Mouse (Mus musculus): ENCODE measurements at regions not wholly inside any gene's neighbourhood (a gene's known extent, or its start where the extent isn't known, plus 50 kb on each side); places are given as distances from the start of the nearest gene placed in this dataset.

DNA sequence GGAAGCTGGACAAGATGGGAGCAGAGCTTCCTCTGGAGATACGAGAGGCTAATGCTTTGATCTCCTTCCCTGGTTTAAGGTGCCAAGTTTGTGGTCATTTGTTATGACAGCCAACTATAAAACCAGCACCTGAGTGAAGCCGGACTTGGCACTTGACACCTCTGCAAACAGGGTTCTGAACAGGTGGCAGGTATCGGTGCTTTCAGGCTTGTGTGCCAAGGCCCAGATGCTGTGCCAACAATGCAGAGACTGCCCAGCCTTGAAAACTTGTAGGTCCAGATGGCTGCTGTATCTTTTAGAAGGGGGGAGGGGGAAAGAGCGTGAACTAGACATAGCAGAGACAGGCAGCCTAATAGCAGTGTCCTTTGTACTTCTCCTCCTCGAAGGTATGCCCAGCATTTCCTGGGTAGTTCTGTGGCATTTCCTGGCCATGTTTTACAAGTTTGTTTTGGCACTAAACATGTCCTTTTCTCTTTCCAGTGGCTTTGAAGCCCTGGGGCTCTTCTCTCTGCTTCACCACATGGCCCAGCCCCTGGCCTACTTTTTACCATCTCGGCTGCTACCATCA is 196.3 kb upstream of the Maf start:
- Histone ChIP-seq H3K36me3 (ENCODE audit: control insufficient read depth, insufficient read depth, low read length) (no peaks in the 10 kb centered on the region), H3K4me1 (ENCODE audit: control insufficient read depth, insufficient read depth, low read length) (no peaks in the 10 kb centered on the region), H3K27me3 (ENCODE audit: control insufficient read depth, insufficient read depth, low read length) (no peaks in the 10 kb centered on the region), H3K27ac (ENCODE audit: control insufficient read depth, insufficient read depth, low read depth, low read length) (no peak overlapping the region), H3K4me3 (ENCODE audit: control insufficient read depth, low read depth, low read length) (no peak overlapping the region)
- TF ChIP-seq POLR2A (IDR thresholded peaks at IDR 0.05; ENCODE audit: control insufficient read depth, low read depth, low read length) (no peak), CTCF (IDR thresholded peaks at IDR 0.05; ENCODE audit: control insufficient read depth, insufficient read depth, insufficient replicate concordance, low read depth, low read length) (no peak)

DNA sequence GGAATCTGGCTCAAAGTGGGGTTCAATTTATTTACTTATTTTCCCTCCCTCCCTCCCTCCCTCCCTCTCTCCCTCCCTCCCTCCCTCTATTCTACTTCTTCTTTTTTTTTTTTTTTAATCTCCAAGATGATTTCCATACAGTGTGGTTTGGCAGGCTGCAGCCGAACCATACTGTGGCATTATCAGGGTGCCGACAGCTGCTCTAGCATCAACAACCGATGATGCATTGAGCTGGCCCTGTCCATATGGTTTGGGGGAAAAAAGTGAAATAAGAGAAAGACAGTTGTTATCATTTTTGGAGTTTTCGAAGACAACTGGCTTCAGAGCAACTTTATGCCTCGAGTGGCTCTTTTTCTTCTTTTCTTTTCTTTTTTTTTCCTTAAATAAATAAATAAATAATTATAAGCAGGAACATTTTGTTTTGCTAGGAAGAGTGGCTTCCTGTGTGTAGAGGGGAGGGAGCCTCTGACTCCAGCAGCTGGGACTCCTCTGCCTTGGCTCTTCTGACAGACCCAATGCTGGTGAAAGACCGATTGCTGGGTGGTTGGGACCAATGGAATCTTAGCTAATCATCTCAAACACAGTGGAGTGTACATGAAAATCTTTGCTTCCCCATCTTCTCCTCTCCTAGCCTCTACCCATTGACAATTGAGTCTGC is 190.1 kb upstream of the Maf start:
- Histone ChIP-seq H3K27me3 (ENCODE audit: control insufficient read depth, insufficient read depth, low read length) (no peaks in the 10 kb centered on the region), H3K27ac (ENCODE audit: control insufficient read depth, insufficient read depth, low read depth, low read length) (no peak overlapping the region), H3K36me3 (ENCODE audit: control insufficient read depth, insufficient read depth, low read length) (no peaks in the 10 kb centered on the region), H3K4me1 (ENCODE audit: control insufficient read depth, insufficient read depth, low read length) (no peaks in the 10 kb centered on the region), H3K4me3 (ENCODE audit: control insufficient read depth, low read depth, low read length) (no peak overlapping the region)
- TF ChIP-seq CTCF (IDR thresholded peaks at IDR 0.05; ENCODE audit: control insufficient read depth, insufficient read depth, insufficient replicate concordance, low read depth, low read length) (no peak), POLR2A (IDR thresholded peaks at IDR 0.05; ENCODE audit: control insufficient read depth, low read depth, low read length) (no peak)

DNA sequence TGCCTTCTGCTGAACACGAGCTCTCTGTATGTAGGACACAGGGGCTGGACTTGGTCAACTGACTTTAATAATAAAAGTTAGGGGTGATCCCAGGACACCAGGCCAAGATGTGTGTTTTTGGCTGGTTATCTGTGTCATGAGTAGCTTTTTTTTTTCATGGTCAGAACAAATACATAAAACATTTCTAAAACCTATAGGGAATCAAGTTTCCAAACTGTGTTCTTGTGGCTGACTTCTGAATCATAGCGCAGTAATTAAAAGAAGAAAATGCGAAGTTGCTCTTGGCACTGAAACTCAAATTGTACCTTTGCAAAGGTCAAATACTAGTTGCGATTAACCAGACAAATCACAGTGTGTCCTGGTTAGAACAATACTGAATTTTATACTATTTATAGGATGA is 189.5 kb upstream of the Maf start:
- Histone ChIP-seq H3K36me3 (ENCODE audit: control insufficient read depth, insufficient read depth, low read length) (no peaks in the 10 kb centered on the region), H3K27ac (ENCODE audit: control insufficient read depth, insufficient read depth, low read depth, low read length) (no peak overlapping the region), H3K4me1 (ENCODE audit: control insufficient read depth, insufficient read depth, low read length) (no peaks in the 10 kb centered on the region), H3K4me3 (ENCODE audit: control insufficient read depth, low read depth, low read length) (no peak overlapping the region), H3K27me3 (ENCODE audit: control insufficient read depth, insufficient read depth, low read length) (no peaks in the 10 kb centered on the region)
- TF ChIP-seq CTCF (IDR thresholded peaks at IDR 0.05; ENCODE audit: control insufficient read depth, insufficient read depth, insufficient replicate concordance, low read depth, low read length) (no peak), POLR2A (IDR thresholded peaks at IDR 0.05; ENCODE audit: control insufficient read depth, low read depth, low read length) (no peak)

DNA sequence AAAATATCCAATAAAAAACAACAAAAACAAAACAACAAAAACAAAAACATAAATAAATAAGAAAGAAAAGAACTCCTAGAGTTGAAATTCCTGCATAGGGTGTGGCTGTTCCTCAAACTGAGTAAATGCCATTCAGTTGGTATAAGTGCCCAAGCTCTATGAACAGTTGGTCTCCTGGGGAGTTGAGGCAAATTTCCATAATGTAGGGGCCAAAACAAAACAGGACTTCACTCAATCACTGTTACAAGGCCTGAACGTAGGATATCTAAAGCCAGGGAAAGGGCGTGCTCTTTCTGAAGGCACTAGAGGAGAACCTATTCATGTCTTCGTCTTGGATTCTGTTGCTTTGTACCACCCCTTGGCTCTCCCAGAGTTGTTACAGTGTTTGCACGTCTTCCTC is 188.5 kb upstream of the Maf start:
- H3K4me1 ChIP-seq (ENCODE audit: control insufficient read depth, insufficient read depth, low read length), result no peaks in the 10 kb centered on the region

DNA sequence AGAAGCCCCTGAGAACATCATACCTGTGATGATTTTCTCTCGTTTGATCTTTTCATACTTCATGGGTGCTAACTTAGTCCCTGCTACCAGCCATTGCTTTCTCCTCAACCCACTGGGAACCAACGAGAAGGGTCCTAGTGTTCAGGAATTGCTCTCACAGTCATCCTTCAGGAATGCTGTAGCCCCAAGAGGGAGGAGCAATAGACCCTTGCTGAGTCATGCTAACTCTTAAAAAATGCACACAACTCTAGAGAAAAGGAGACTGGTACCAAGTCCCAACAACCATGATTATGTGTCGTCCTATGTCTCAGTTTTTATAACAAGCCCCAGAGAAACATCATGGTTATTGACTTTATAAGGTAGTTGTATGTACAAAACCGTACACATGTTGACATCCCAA is 180.7 kb upstream of the Maf start:
- Histone ChIP-seq H3K36me3 (ENCODE audit: control insufficient read depth, insufficient read depth, low read length) (no peaks in the 10 kb centered on the region), H3K27ac (ENCODE audit: control insufficient read depth, insufficient read depth, low read depth, low read length) (no peak overlapping the region), H3K4me1 (ENCODE audit: control insufficient read depth, insufficient read depth, low read length) (no peaks in the 10 kb centered on the region), H3K27me3 (ENCODE audit: control insufficient read depth, insufficient read depth, low read length) (no peaks in the 10 kb centered on the region), H3K4me3 (ENCODE audit: control insufficient read depth, low read depth, low read length) (no peak overlapping the region)
- TF ChIP-seq POLR2A (IDR thresholded peaks at IDR 0.05; ENCODE audit: control insufficient read depth, low read depth, low read length) (no peak), CTCF (IDR thresholded peaks at IDR 0.05; ENCODE audit: control insufficient read depth, insufficient read depth, insufficient replicate concordance, low read depth, low read length) (no peak)

More for the DNA sequence above, 188.5 kb upstream of the Maf start:
- TF ChIP-seq CTCF (IDR thresholded peaks at IDR 0.05; ENCODE audit: control insufficient read depth, insufficient read depth, insufficient replicate concordance, low read depth, low read length), result no peak
- TF ChIP-seq POLR2A (IDR thresholded peaks at IDR 0.05; ENCODE audit: control insufficient read depth, low read depth, low read length), result no peak
- Histone ChIP-seq H3K36me3 (ENCODE audit: control insufficient read depth, insufficient read depth, low read length) (no peaks in the 10 kb centered on the region), H3K4me3 (ENCODE audit: control insufficient read depth, low read depth, low read length) (no peak overlapping the region), H3K27me3 (ENCODE audit: control insufficient read depth, insufficient read depth, low read length) (no peaks in the 10 kb centered on the region), H3K27ac (ENCODE audit: control insufficient read depth, insufficient read depth, low read depth, low read length) (no peak overlapping the region)

DNA sequence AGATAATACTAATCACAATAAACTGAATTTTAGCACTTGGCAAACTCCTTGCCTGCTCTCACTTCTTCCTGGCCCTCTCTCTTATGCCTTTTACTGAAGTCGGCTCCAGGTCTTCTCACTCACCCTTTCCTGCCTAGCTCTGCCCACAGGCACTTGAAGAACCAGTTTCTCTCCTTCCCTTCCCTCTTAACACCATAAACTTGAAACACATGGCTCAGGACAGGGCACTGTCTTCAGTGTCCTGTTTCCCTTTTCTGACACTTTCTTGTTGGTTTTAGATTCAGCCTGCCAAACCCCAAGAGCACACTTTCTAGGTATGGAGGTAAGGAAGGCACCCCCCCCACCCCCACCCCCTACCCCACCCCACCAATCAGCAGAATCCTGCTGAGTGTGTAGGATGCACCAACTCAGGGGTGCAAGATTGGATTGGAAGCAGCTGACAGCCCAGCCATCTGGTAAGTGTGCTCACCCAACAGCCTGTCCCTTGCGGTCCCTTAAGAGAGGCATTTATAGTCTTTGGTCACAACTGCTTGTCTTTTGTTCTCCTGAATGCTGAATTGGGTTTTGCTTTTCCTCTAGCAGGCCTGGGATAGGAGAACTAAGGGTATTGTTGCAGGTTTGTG is 177.6 kb upstream of the Maf start:
- Histone ChIP-seq H3K4me1 (ENCODE audit: control insufficient read depth, insufficient read depth, low read length) (no peaks in the 10 kb centered on the region), H3K27ac (ENCODE audit: control insufficient read depth, insufficient read depth, low read depth, low read length) (no peak overlapping the region), H3K27me3 (ENCODE audit: control insufficient read depth, insufficient read depth, low read length) (no peaks in the 10 kb centered on the region), H3K36me3 (ENCODE audit: control insufficient read depth, insufficient read depth, low read length) (no peaks in the 10 kb centered on the region), H3K4me3 (ENCODE audit: control insufficient read depth, low read depth, low read length) (no peak overlapping the region)
- no peak for TF ChIP-seq CTCF (IDR thresholded peaks at IDR 0.05; ENCODE audit: control insufficient read depth, insufficient read depth, insufficient replicate concordance, low read depth, low read length)
- TF ChIP-seq POLR2A (IDR thresholded peaks at IDR 0.05; ENCODE audit: control insufficient read depth, low read depth, low read length), result no peak

DNA sequence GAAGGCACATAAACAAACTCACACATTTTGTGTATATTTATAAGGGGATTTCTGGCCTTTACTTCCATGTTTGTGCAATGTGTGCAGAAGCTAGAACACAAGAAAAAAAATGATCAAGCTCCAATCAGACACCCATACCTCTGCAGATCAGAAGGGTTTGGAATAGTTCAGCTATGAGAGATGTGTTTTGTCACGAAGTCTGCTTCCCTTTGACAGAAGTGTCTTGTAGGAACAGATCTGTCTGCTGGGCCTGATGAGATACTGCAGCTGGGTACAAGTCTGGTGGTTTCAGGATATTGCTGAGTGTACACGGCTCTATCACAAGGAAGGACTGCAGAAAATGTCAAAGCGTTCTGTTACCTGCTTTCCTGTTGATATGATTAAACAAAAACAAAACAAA is 176.2 kb upstream of the Maf start:
- no peak overlapping the region for H3K4me3 ChIP-seq (ENCODE audit: control insufficient read depth, low read depth, low read length)
- TF ChIP-seq CTCF (IDR thresholded peaks at IDR 0.05; ENCODE audit: control insufficient read depth, insufficient read depth, insufficient replicate concordance, low read depth, low read length) (no peak), POLR2A (IDR thresholded peaks at IDR 0.05; ENCODE audit: control insufficient read depth, low read depth, low read length) (no peak)
- H3K4me1 ChIP-seq (ENCODE audit: control insufficient read depth, insufficient read depth, low read length), result no peaks in the 10 kb centered on the region
- H3K36me3 ChIP-seq (ENCODE audit: control insufficient read depth, insufficient read depth, low read length), result no peaks in the 10 kb centered on the region
- H3K27me3 ChIP-seq (ENCODE audit: control insufficient read depth, insufficient read depth, low read length), result no peaks in the 10 kb centered on the region
- H3K27ac ChIP-seq (ENCODE audit: control insufficient read depth, insufficient read depth, low read depth, low read length), result no peak overlapping the region
